Mouse (Mus musculus): ENCODE measurements at regions not wholly inside any gene's neighbourhood (a gene's known extent, or its start where the extent isn't known, plus 50 kb on each side); places are given as distances from the start of the nearest gene placed in this dataset.

DNA sequence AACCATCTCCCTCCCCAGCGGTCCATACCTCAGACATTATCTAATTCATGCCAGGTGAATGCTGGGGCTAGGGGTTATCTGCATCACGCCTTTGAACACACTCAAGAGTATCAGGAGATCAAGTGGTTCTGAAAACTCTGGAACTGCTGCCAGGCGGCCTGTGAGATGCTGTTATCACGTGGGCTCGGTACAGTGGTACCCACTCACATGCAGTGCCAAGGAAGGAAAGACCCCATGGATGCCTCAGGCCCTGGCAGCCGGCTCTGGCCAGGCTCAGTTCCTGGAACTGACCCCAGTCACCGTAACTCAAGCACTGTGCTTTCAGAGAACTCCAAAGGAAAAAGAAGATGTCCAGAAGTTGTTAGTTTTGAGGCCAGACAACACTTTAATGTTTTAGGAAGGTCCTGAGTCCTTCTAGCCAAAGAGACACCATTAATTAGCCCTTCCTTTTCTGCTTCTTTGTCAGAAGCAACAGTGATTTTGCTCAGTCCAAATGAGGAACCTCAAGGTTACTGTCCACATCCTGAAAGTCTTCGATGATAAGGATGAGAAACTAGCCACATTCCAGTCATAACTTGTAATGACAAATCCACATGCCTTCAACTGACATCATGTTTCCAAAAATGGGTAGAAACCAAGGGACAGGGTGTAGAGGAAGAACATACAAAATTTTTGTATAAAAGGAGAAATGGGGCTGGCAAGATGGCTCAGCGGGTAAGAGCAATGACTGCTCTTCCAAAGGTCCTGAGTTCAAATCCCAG lies 126.1 kb downstream of the Zbtb18 start:
- DNase-seq (ENCODE audit: low spot score in 2 of 2) = no peak

DNA sequence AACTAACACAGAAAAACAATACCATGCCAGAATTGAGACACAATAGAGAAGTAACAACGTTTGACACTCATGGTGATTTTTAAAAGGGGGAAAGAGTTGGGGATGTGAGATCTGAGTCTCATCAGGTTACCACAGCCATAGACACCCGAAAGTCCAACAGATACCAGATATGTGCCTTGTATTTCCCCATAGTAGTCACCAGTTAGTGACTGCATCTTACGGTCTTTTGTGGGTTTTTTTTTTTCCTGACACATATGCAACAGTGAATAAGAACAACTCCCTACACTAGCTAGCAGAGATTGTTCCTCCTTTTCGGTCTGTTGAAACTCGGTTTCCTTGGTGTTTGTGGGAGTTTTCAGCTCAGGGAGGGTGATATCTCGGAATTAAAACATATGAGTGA lies 127.4 kb downstream of the Zbtb18 start:
- no peak for DNase-seq (ENCODE audit: low spot score in 2 of 2)

DNA sequence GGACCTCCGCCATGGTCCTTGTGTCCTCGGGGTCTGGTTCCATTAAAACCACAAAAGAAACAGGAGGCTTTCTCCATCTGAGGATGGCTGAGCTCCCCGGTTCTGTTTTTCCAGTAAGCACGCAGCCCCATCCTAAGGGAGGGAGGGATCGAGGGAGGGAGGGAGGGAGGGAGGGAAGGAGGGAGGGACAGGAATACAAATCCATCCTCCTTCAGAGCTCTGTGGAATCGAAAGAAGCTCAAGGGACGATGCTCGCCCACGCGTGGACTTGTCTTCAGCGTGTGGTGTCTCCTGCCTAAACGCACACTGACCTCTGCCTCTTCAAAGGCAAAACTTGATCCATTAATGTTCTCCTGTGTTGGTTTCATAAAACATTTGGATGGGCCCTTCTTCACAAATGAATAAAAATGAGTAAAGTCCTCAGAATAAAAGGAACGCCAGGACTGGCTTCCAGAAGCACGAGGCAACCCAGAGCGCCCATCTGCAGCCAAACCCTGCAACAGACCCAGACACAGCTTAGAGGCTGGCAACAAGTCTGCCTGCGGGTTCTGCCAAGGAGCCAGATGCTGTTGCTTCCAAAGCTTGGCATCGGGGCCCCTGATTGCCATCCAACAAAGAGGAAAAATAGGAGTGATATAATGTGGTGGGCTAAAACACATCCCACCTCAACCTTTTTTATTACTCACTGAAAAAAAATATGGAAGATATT lies 131.0 kb downstream of the Zbtb18 start:
- peak; percentile 89 to 96 for DNase-seq (ENCODE audit: low spot score in 2 of 2)

DNA sequence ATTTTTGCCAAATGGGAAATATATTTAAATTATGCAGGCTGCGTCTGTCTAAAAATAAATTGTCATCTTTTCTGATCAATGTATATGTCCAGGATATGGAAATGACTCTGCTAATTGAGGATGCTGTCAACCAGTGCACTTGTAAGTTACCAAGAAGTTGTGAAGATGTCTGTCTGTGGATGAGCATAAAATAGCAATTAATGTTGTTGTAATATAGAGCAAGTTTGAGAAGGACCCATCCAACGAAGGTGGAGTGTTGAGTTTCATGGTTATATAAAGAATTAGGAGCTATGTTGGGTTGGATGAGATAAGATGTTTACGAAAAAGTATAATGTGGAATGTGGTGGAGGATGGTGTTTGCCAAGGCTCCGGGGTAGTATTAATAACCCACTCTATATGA lies 131.6 kb downstream of the Zbtb18 start:
- no peak for DNase-seq (ENCODE audit: low spot score in 2 of 2)

DNA sequence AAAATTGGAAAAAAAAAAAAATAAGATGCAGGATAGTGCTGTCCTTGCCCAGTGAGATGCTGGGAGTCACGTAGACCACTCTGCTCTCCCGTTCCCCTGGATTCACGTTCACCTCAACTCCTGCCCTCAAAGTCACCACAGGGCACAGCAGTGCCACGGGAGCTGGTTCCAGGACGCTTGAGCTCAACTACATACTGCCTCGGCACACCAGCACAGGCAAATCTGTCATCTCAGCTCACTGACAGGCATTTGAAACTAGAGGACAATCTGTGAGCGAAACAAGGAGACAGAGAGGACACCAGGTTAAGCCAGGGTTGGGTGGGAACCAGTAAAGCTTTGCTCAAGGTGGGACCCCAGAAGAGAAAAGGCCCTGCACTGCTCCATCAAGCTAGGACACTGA lies 132.2 kb downstream of the Zbtb18 start:
- no peak for DNase-seq (ENCODE audit: low spot score in 2 of 2)

DNA sequence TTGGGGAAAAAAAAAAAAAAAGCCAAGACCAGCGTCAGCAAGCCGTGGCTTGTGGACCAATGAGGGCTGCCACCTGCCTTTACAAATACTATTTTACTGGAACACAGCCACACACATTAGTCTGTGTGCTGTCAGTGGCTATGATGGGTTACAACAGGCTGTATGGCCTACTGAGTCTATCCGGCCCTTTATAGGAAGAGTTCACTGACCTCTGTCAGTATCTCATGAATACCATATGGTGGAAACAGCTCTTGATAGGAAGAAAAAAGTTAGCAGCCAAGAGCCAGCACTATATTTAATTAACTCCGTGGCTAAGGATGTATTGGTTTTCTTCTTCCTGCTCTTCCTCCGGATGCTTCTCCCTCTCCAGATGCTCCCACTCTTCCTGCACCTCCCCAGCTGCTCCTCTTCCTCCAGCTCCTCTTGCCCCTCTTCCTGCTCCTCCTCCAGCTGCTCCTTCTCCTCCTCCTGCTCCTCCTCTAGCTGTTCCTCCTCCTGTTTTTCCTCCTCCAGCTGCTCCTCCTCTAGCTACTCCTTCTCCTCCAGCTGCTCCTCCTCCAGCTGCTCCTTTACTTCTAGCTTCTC lies 142.2 kb downstream of the Zbtb18 start:
- no peak for DNase-seq (ENCODE audit: low spot score in 2 of 2)

DNA sequence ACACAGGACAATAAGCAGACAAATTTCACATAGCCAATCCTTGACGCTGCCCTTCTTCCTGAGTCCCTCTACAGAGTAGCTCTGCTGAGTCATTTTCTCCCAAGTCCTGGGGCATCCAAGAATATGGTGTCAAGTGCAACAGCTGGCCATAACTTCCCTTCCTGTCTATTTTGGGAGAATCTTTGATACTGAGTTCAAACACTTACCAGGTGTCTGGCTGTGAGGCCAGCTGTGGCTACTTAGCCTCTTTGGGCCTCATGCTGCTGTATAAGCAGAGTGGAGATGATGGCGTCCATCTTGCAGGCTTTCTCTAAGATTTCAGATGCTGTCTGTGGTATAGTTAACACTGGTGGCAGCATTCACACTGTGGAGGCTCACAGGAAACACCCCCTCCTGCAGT lies 143.2 kb downstream of the Zbtb18 start:
- DNase-seq (ENCODE audit: low spot score in 2 of 2) = no peak

DNA sequence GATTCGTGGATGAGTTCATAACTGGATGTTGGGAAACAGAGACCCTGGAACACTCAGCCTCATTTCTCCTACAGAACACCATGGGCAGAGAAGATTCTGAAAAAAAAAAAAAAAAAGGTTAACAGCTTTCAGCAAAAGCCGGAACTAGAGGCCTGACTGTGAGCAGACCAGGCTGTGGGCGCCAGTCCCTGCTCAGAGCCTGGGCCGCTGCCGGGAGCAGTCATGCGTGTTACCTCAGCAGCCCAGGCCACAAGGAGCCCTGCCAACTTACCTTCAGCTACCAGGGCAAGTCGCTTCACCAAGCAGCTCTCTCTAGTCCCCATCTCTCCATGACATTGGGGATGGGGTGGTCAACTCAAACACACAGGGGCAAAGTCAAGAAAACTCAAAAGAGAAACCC lies 140.6 kb upstream of the 1700016C15Rik start:
- no peak for DNase-seq (ENCODE audit: low spot score in 2 of 2)

DNA sequence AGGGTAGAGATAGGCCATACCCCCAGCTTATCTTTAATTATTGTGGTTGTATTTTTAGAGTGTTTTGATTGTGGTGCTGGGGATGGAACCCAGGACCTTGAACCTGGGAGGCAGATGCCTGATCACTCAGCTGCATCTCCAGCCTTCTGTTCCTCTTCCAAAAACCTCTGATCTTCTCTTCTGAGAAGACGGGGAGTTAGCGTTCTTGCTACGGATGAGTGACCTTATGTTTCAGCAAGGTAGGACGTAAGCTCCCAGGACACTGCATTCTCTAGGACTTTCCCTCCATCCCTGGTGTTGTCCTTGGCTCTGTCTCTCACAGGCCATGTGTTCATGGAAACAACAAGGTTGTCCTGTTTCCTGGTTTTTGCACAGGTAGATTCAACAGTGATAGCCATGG lies 140.0 kb upstream of the 1700016C15Rik start:
- no peak for DNase-seq (ENCODE audit: low spot score in 2 of 2)

DNA sequence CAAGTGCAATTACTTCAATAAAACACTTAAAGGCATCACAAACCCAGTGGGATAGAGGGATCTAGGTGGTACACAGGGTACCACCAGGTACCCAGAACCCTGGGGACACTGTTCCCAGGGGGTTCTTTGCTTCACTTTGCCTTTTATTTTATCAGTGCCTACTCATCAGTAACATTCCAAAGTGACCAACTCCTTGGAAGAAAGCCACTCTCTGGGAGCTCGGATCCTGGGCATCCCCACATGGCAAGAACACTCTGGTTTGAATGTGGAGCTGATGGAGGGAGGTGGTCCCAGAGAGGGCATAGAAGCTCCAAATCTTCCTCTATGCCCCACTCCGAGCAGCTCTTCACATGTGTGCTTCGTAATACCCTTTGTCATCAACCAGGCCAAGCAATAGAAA lies 137.9 kb upstream of the 1700016C15Rik start:
- no peak for DNase-seq (ENCODE audit: low spot score in 2 of 2)

DNA sequence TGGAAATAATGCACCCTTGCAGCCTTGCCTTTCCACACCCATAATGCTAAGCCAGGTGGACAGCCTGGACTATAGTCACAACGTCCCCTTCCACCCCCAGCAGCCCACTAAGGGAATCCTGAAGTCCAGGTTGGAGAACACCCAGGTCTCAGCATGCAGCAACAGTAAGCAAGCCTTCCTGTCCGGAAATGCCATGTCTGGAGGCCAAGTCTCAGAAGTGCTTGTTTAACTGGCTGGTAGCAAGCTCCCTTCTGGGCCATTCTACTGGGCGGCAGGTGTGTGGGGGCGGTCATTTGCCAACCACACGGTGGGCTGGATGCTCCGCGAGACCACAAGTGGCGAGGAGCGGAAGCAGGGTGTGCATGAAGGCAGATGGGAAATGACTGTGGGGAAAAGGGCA lies 137.3 kb upstream of the 1700016C15Rik start:
- DNase-seq (ENCODE audit: low spot score in 2 of 2) = no peak

DNA sequence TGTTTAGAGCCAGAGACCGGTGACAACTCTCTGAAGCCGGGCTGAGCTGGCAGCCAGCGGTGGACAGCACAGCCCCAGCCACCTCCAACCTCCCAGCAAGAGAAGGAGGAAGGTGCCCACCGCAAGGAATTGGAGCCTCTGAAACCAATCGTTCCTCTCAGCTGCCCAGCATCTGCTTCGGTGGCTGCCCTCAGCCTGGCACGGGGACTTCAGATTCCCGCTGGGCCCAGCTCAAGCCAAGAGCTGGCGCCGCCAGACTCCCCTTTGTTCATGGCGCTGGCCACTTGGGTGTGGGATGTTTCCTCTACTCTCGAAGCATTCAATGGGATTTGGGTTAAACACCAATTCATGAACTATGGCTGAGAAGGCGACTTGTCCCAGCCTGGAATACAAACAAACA lies 135.3 kb upstream of the 1700016C15Rik start:
- DNase-seq (ENCODE audit: low spot score in 2 of 2) = no peak

DNA sequence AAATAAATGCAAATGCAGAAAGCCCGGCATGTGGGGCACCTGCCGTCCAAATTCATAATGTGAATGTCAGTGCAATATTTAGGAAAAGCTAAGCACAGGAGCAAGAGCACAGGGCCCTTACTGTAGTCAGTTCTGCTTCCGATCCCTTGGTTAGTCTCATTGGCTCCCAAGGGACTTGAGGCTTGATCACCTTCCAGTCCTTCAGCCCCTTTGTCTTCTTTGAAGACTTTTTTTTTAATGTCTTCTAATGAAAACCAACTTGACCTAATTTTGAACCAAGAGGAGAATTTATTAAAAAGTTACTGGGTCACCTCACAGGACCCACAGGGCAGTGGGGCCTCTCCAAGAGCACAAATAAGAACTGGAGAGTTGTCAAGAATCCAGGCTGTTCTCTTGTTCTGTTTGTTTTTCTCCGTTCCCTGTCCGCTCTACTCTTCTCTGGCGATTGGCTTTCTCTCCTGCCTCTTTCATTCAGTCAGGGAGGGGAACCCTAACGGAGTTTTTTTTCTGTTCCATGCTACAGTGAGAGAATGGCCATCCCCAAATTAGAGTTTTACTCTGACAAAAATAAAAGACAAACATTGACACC lies 134.2 kb upstream of the 1700016C15Rik start:
- DNase-seq (ENCODE audit: low spot score in 2 of 2) = no peak

DNA sequence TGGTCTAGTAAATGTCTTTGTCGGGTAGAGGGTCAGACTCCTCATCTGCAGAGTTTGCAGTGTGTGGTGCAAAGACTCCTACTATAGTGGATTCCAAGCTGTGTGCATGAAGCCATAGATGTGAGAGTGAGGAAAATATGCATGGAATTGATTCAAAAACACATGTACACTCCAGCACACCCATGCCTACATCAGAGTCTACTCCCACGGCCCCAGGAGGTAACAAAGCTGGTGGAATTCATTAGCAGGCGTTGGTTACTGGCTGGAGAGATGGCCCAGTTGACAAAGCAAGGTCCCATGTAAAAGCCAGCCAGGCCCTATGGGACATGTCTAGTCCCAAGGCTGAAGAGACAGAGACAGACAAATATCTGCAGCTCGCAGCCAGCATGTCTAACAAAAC lies 132.6 kb upstream of the 1700016C15Rik start:
- no peak for DNase-seq (ENCODE audit: low spot score in 2 of 2)

DNA sequence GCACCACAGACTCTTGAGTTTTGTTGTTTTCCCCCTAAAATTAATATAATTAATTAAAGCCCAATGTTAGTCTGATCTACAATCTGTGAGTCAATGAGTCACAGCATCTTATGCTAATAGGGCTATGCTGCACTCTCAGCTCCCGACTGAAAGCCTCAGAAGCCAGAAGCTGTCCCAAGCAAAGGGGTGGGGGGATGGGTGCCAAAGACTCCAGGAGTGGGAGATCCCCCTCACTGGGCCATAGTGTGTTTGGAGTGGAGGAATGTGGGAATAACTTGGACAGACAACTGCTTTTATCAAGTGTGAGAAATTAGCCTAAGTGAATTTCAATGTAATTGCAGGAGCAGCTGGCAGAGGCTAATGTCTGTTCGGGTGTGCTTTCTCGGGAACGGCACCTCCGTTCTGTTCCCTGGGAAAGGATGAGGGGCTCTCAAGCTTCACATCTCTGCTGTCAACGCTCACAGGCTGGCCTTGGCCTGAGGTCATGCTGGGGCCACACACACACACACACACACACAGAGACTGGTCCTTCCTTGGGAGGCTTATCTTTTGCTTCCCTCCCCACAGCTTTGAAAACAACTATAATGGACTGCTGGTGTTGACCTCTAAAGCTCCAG lies 124.2 kb upstream of the 1700016C15Rik start:
- peak in 1 of 2 experiments; percentile 44 for DNase-seq (ENCODE audit: low spot score in 2 of 2)

DNA sequence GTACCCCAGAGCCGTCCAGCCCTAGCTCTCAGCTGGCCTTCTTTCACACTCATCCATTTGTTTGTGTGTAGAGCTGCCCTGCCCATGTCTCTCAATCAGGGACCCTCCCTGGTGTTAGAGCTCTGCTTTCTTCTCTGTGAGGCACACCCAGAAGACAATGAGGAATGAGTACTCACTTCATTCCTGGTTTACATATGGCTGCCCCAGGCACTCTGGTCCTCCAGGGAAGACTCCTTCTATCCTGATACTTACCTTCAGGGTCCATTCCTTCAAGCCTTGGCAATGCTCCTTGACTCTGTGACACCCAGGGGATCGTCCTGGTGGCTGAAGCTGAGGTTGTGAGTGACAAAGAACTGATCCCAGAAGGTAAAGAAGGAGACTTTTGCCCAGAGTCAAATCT lies 122.0 kb upstream of the 1700016C15Rik start:
- no peak for DNase-seq (ENCODE audit: low spot score in 2 of 2)

DNA sequence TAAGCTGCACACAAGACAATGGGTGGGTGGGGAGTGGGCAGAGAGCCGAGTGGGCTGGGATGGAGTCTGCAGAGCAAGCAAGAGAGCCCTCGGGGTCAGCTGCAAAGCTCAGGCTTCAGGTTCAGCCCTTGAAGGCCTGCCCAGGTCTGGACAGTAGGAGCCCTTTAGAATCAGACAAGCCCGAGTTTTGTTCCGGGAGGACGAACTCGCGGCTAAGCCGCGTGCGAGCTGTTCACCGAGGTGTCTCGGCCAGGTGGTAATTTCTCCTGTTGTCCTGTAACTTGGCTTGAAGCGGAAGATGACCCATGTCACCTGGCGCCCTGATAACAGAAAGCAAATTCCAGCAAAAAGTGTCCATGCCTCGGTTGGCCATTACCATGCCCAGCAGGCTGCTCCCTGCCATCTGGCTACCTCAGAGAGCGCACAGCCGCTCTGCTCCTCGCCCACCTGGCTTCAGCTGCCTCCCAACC lies 121.0 kb upstream of the 1700016C15Rik start:
- no peak for DNase-seq (ENCODE audit: low spot score in 2 of 2)

DNA sequence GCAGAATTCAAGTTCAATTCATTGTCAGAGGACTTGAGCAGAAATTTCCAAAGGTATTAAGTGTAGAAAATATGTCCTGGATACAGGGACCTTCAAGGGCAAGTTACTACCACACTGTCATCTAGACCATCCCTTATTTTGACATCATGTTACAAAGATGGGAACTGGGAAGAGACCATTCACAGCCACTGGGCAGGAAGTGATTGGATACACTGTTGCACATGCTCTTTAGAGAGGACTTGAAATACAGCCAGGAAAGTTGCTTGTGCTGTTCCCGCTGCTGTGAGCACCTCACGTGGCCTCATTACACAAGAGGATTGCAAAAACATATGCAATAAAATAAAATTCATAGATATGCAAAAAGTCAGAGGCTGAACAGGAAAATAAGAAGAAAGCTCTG lies 120.4 kb upstream of the 1700016C15Rik start:
- DNase-seq (ENCODE audit: low spot score in 2 of 2) = no peak

DNA sequence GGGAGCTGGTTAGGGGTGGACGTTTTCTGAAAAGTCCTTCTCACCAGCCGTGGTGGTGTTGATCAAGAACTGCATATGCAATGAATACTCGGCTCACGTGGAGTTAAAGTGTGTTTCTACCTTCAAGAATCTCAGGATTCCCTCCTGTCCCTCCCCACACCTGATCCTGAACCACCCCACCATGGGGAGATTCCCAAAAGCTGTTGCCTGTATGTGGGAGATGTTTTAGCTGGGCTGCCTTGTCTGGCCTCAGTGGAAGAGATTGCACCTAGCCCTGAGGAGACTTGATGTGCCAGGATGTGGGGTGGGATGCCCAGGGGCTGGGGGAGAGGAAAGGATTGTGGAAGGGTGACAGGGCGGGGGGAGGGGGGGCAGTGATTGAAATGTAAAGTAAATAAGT lies 119.9 kb upstream of the 1700016C15Rik start:
- no peak for DNase-seq (ENCODE audit: low spot score in 2 of 2)

DNA sequence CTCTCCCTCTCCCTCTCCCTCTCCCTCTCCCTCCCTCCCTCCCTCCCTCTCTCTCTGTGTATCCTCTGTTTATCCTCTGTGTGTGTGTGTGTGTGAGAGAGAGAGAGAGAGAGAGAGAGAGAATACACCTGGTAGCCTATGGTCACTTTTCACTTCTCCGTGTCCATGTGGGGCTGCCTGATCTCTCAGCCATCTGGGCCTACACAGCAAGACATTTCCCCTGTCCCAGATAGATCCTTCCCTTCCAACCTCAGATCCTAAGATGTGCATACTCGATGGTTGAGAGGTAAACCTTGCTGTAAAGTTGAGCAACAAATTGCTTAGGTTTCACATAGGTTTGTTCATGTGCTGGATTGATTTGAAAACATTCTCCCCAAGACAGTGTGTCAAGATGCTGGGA lies 119.5 kb upstream of the 1700016C15Rik start:
- no peak for DNase-seq (ENCODE audit: low spot score in 2 of 2)

DNA sequence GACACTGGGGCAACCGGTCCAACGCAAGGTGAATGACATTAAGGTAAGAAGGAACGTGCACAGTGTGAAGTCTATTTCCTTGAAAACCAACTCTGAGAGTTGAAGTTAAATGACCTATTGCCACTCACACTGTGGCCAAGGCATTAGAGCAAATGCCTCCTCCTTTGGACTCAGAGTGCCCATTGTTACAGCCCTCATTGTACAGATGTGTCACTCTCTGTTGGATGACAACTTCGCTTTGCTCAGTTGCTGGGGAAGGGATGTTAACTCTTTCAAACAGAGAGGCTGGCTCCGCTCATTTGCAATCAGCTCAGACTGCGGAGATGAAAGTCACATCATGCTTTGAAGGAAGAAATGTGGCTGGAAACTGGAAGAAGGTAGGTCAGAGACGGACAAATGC lies 117.1 kb upstream of the 1700016C15Rik start:
- DNase-seq (ENCODE audit: low spot score in 2 of 2) = no peak

DNA sequence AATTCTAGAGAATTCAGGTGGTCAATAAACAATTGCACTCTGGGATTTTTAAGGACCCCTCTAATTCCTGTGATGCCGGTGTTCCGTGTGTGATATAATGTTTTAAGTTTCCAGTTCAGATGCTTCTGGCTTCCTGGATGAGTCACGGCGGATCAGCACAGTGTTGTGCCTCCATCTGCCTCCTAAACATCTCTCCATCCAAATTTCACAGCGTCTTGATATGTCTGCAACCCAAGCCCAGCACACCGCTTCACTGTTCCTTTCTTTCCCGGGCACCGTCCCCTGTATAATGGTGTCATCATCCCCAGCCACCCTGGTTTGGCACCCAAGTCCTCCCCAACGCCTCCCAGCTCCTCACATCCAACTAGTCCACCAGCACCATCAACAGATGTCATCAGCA lies 114.0 kb upstream of the 1700016C15Rik start:
- no peak for DNase-seq (ENCODE audit: low spot score in 2 of 2)

All from layer of hippocampus, adult 18-20 months (tissue).